Mouse (Mus musculus) MEL-GATA-1-ER (cell line): ENCODE data around the gene Plxnb2.
A peak's percentile ranks its signal among the peaks of the same experiment; 100 is the strongest.

Experiments used
- DNase-seq: peaks from one replicate; pipeline ENCODE4 v3.0.0-alpha.2; 2012; ENCODE audit warnings: low read depth; ENCODE audit errors: extremely low read depth

The Plxnb2 gene

GRCm38 (mm10) chr15:89179630-89179964 lies 991 bp downstream of the Plxnb2 start:
- DNase-seq, result no peak

GRCm38 (mm10) chr15:89178954-89179629 lies 1.5 kb downstream of the Plxnb2 start:
- no peak for DNase-seq

- no peak for DNase-seq
Observed at GRCm38 (mm10) chr15:89178260-89178860, 2.2 kb downstream of the Plxnb2 start.

- DNase-seq, result no peak
Observed at GRCm38 (mm10) chr15:89177576-89178259, 2.9 kb downstream of the Plxnb2 start.

GRCm38 (mm10) chr15:89177121-89177520 lies 3.5 kb downstream of the Plxnb2 start:
- DNase-seq, result no peak

- DNase-seq, result no peak
Observed at GRCm38 (mm10) chr15:89175411-89176155, 5.0 kb downstream of the Plxnb2 start.

- DNase-seq, result no peak
Observed at GRCm38 (mm10) chr15:89174889-89175339, 5.7 kb downstream of the Plxnb2 start.

GRCm38 (mm10) chr15:89173906-89174214 lies 6.7 kb downstream of the Plxnb2 start:
- no peak for DNase-seq

- no peak for DNase-seq
Observed at GRCm38 (mm10) chr15:89173024-89173905, 7.3 kb downstream of the Plxnb2 start.

GRCm38 (mm10) chr15:89172276-89172935 lies 8.2 kb downstream of the Plxnb2 start:
- DNase-seq, result no peak

- no peak for DNase-seq
Observed at GRCm38 (mm10) chr15:89171526-89172051, 9.0 kb downstream of the Plxnb2 start.

GRCm38 (mm10) chr15:89170102-89170501 lies 10.5 kb downstream of the Plxnb2 start:
- no peak for DNase-seq

GRCm38 (mm10) chr15:89169431-89169830 lies 11.2 kb downstream of the Plxnb2 start:
- no peak for DNase-seq

GRCm38 (mm10) chr15:89168922-89169321 lies 11.7 kb downstream of the Plxnb2 start:
- DNase-seq, result no peak

- no peak for DNase-seq
Observed at GRCm38 (mm10) chr15:89165478-89165877, 15.1 kb downstream of the Plxnb2 start.

GRCm38 (mm10) chr15:89161397-89161796 lies 19.2 kb downstream of the Plxnb2 start:
- no peak for DNase-seq

- DNase-seq, result no peak
Observed at GRCm38 (mm10) chr15:89158516-89158915, 22.1 kb downstream of the Plxnb2 start.

GRCm38 (mm10) chr15:89157954-89158353 lies 22.6 kb downstream of the Plxnb2 start:
- DNase-seq, result peak; percentile 72

- no peak for DNase-seq
Observed at GRCm38 (mm10) chr15:89152312-89152711, 28.3 kb downstream of the Plxnb2 start.

GRCm38 (mm10) chr15:89150041-89150390 lies 30.6 kb downstream of the Plxnb2 start:
- DNase-seq, result no peak
